Mouse (Mus musculus) limb, embryonic 13.5 days (tissue): Measurements from ENCODE around the gene Adamtsl2. TPM values are rescaled to one million over a fixed set of nuclear protein-coding genes. Genes with fewer than 3 reads are reported as not detected.

Experiments
- ATAC-seq: fragments of 200-750 bp; cut with Nextera tagmentation; 2 replicates; pipeline ENCODE4 v1.8.0; 2017; ENCODE audit warnings: low read depth, moderate number of reproducible peaks, moderate TSS enrichment; ENCODE audit not compliant: low FRiP score
- H3K27ac ChIP-seq: fragments of 300-500 bp; sonication (generic); 2 replicates; pipeline ENCODE4 v1.5.1; 2015; ENCODE audit warnings: inconsistent platforms, mild to moderate bottlenecking, moderate library complexity
- H3K27me3 ChIP-seq: fragments of 300-500 bp; sonication (generic); 2 replicates; pipeline ENCODE4 v1.6.1; 2015; ENCODE audit warnings: mild to moderate bottlenecking, inconsistent platforms
- H3K36me3 ChIP-seq: fragments of 300-500 bp; sonication (generic); 2 replicates; pipeline ENCODE4 v1.6.1; 2015; ENCODE audit warnings: inconsistent platforms, mild to moderate bottlenecking, moderate library complexity
- H3K4me1 ChIP-seq: fragments of 300-500 bp; sonication (generic); 2 replicates; pipeline ENCODE4 v1.6.1; 2015; ENCODE audit warnings: inconsistent platforms
- H3K4me2 ChIP-seq: fragments of 300-500 bp; sonication (generic); replicated peaks from 2 replicates; pipeline ENCODE4 v1.6.1; 2015; ENCODE audit warnings: inconsistent platforms, mild to moderate bottlenecking, moderate library complexity
- H3K4me3 ChIP-seq: fragments of 300-500 bp; sonication (generic); 2 replicates; pipeline ENCODE4 v1.5.1; 2015; ENCODE audit warnings: moderate library complexity, mild to moderate bottlenecking, inconsistent platforms
- H3K9ac ChIP-seq: fragments of 300-500 bp; sonication (generic); 2 replicates; pipeline ENCODE4 v1.6.1; 2015; ENCODE audit warnings: mild to moderate bottlenecking, inconsistent platforms
- H3K9me3 ChIP-seq: fragments of 300-500 bp; sonication (generic); 2 replicates; pipeline ENCODE4 v1.6.1; 2016; ENCODE audit warnings: inconsistent platforms
- WGBS: fragments of 180-500 bp; shearing (Covaris S2); methylation state at CpG from one replicate; pipeline ENCODE4 v1.1.7; 2015; 5-methylcytosine and 5-hydroxymethylcytosine counted together
- polyA plus RNA-seq: library from polyadenylated mRNA; unstranded; fragments of >200 nt; fragmentation: Nextera tagmentation; extraction: Ambion mirVana; gene quantifications from 2 replicates; pipeline ENCODE4 v1.2.1, GENCODE M21; 2015

The Adamtsl2 gene
- polyA plus RNA-seq, 1 experiment from 2014 or later = 13.8 TPM

GRCm38 (mm10) chr2:27121626-27122355, 42.6 kb downstream of the Adamtsl2 start:
- Histone ChIP-seq H3K9me3 (no peaks in the 10 kb centered on the region), H3K4me2 (peak overlapping the region; percentile 48), H3K36me3 (no peaks in the 10 kb centered on the region), H3K4me3 (no peak overlapping the region), H3K27ac (peak overlapping the region; percentile 80), H3K4me1 (peaks cover 60% of the 10 kb centered on the region), H3K9ac (no peak overlapping the region), H3K27me3 (peaks cover 11% of the 10 kb centered on the region; the same call in 1 of the 2 replicates)
- peak; percentile 83 for ATAC-seq
- WGBS = 3% methylated on average over 9 of the region's 9 CpGs

- peaks cover 11% of the 10 kb centered on the region; the same call in 1 of the 2 replicates for H3K27me3 ChIP-seq
- no peak overlapping the region for H3K9ac ChIP-seq
- peak overlapping the region; percentile 80 for H3K27ac ChIP-seq
- no peak overlapping the region for H3K4me3 ChIP-seq
- H3K4me1 ChIP-seq = peaks cover 60% of the 10 kb centered on the region
- ATAC-seq = peak; percentile 24
- WGBS = 12% methylated on average over 9 of the region's 9 CpGs
- H3K36me3 ChIP-seq = no peaks in the 10 kb centered on the region
- no peaks in the 10 kb centered on the region for H3K9me3 ChIP-seq
- H3K4me2 ChIP-seq = peak overlapping the region; percentile 48
Measured at GRCm38 (mm10) chr2:27122578-27122977, 43.4 kb downstream of the Adamtsl2 start.

GRCm38 (mm10) chr2:27123121-27123520, 43.9 kb downstream of the Adamtsl2 start:
- no peak overlapping the region; the same call in 1 of the 2 replicates for H3K4me2 ChIP-seq
- H3K9ac ChIP-seq = no peak overlapping the region
- peak overlapping the region; percentile 80 for H3K27ac ChIP-seq
- H3K4me1 ChIP-seq = peaks cover 60% of the 10 kb centered on the region
- no peak for ATAC-seq
- no peak overlapping the region for H3K4me3 ChIP-seq
- H3K9me3 ChIP-seq = no peaks in the 10 kb centered on the region
- peaks cover 11% of the 10 kb centered on the region; the same call in 1 of the 2 replicates for H3K27me3 ChIP-seq
- no peaks in the 10 kb centered on the region for H3K36me3 ChIP-seq
- WGBS = 81% methylated on average over 4 of the region's 4 CpGs

- Histone ChIP-seq H3K4me3 (no peak overlapping the region), H3K36me3 (no peaks in the 10 kb centered on the region), H3K9me3 (no peaks in the 10 kb centered on the region), H3K9ac (no peak overlapping the region), H3K4me2 (no peak overlapping the region), H3K27ac (no peak overlapping the region), H3K27me3 (peaks cover 2% of the 10 kb centered on the region; the same call in 1 of the 2 replicates), H3K4me1 (peaks cover 32% of the 10 kb centered on the region)
- 46% methylated on average over 10 of the region's 10 CpGs for WGBS
- no peak for ATAC-seq
Measured at GRCm38 (mm10) chr2:27125979-27126378, 46.8 kb downstream of the Adamtsl2 start.

- no peak overlapping the region for H3K9ac ChIP-seq
- H3K4me1 ChIP-seq = peaks cover 27% of the 10 kb centered on the region
- H3K27ac ChIP-seq = no peak overlapping the region
- 62% methylated on average over 4 of the region's 4 CpGs for WGBS
- H3K4me3 ChIP-seq = no peak overlapping the region
- peaks cover 2% of the 10 kb centered on the region; the same call in 1 of the 2 replicates for H3K27me3 ChIP-seq
- no peaks in the 10 kb centered on the region for H3K36me3 ChIP-seq
- ATAC-seq = no peak
- H3K4me2 ChIP-seq = no peak overlapping the region
- H3K9me3 ChIP-seq = no peaks in the 10 kb centered on the region
Measured at GRCm38 (mm10) chr2:27126496-27126895, 47.3 kb downstream of the Adamtsl2 start.

GRCm38 (mm10) chr2:27128990-27129389, 49.8 kb downstream of the Adamtsl2 start:
- Histone ChIP-seq H3K27me3 (peaks cover 2% of the 10 kb centered on the region; the same call in 1 of the 2 replicates), H3K9me3 (no peaks in the 10 kb centered on the region), H3K36me3 (no peaks in the 10 kb centered on the region), H3K27ac (no peak overlapping the region), H3K9ac (no peak overlapping the region), H3K4me1 (peaks cover 2% of the 10 kb centered on the region; the same call in 1 of the 2 replicates), H3K4me2 (no peak overlapping the region), H3K4me3 (no peak overlapping the region)
- ATAC-seq = no peak
- WGBS = 72% methylated on average over 3 of the region's 3 CpGs

GRCm38 (mm10) chr2:27135935-27136334, 56.8 kb downstream of the Adamtsl2 start:
- Histone ChIP-seq H3K36me3 (no peaks in the 10 kb centered on the region), H3K27me3 (peaks cover 26% of the 10 kb centered on the region), H3K4me3 (no peak overlapping the region), H3K27ac (no peak overlapping the region), H3K4me2 (no peak overlapping the region), H3K4me1 (no peaks in the 10 kb centered on the region), H3K9ac (no peak overlapping the region), H3K9me3 (no peaks in the 10 kb centered on the region)
- WGBS = 73% methylated on average over 5 of the region's 5 CpGs
- ATAC-seq = no peak

- WGBS = 74% methylated on average over 3 of the region's 3 CpGs
Measured at GRCm38 (mm10) chr2:27136336-27136735, 57.2 kb downstream of the Adamtsl2 start.

GRCm38 (mm10) chr2:27136789-27137188, 57.6 kb downstream of the Adamtsl2 start:
- no peak for ATAC-seq
- H3K27me3 ChIP-seq = peaks cover 35% of the 10 kb centered on the region
- WGBS = 52% methylated on average over 1 of the region's 1 CpGs

More at GRCm38 (mm10) chr2:27136336-27136735, 57.2 kb downstream of the Adamtsl2 start:
- Histone ChIP-seq H3K9ac (no peak overlapping the region), H3K9me3 (no peaks in the 10 kb centered on the region), H3K4me2 (no peak overlapping the region), H3K27me3 (peaks cover 30% of the 10 kb centered on the region), H3K4me3 (no peak overlapping the region), H3K4me1 (no peaks in the 10 kb centered on the region), H3K27ac (no peak overlapping the region), H3K36me3 (no peaks in the 10 kb centered on the region)
- ATAC-seq = no peak

GRCm38 (mm10) chr2:27138356-27138755, 59.2 kb downstream of the Adamtsl2 start:
- peaks cover 6% of the 10 kb centered on the region for H3K4me1 ChIP-seq
- no peak overlapping the region for H3K27ac ChIP-seq
- peaks cover 47% of the 10 kb centered on the region for H3K27me3 ChIP-seq
- H3K4me3 ChIP-seq = no peak overlapping the region
- no peak overlapping the region for H3K4me2 ChIP-seq
- no peak overlapping the region for H3K9ac ChIP-seq
- H3K36me3 ChIP-seq = no peaks in the 10 kb centered on the region
- WGBS = 60% methylated on average over 4 of the region's 4 CpGs
- no peak for ATAC-seq
- H3K9me3 ChIP-seq = no peaks in the 10 kb centered on the region

More at GRCm38 (mm10) chr2:27136789-27137188, 57.6 kb downstream of the Adamtsl2 start:
- Histone ChIP-seq H3K4me2 (no peak overlapping the region), H3K9me3 (no peaks in the 10 kb centered on the region), H3K4me1 (peaks cover 1% of the 10 kb centered on the region), H3K9ac (no peak overlapping the region), H3K4me3 (no peak overlapping the region), H3K36me3 (no peaks in the 10 kb centered on the region), H3K27ac (no peak overlapping the region)

- Histone ChIP-seq H3K27ac (no peak within 1 kb of the TSS), H3K36me3 (no peaks in the 10 kb centered on the region), H3K27me3 (peaks cover 48% of the 10 kb centered on the region), H3K9ac (peak within 1 kb of the TSS; percentile 62; the same call in 1 of the 2 replicates), H3K4me3 (peak within 1 kb of the TSS; percentile 49), H3K9me3 (no peaks in the 10 kb centered on the region), H3K4me1 (peaks cover 6% of the 10 kb centered on the region), H3K4me2 (peak within 1 kb of the TSS; percentile 95)
- WGBS = 1% methylated on average over 59 of the region's 62 CpGs
- peak; percentile 59 for ATAC-seq
Measured at GRCm38 (mm10) chr2:27141950-27142693, 62.9 kb downstream of the Adamtsl2 start, which contains the start of gene Fam163b. Gene Fam163b, minus strand, starts transcription at chr2:27142491.

GRCm38 (mm10) chr2:27144957-27145356, 65.8 kb downstream of the Adamtsl2 start:
- H3K4me2 ChIP-seq = no peak overlapping the region
- 58% methylated on average over 2 of the region's 2 CpGs for WGBS
- H3K4me3 ChIP-seq = no peak overlapping the region
- ATAC-seq = no peak
- H3K9ac ChIP-seq = no peak overlapping the region
- no peaks in the 10 kb centered on the region for H3K36me3 ChIP-seq
- H3K27ac ChIP-seq = no peak overlapping the region
- H3K4me1 ChIP-seq = peaks cover 16% of the 10 kb centered on the region
- peaks cover 37% of the 10 kb centered on the region for H3K27me3 ChIP-seq
- H3K9me3 ChIP-seq = no peaks in the 10 kb centered on the region
